Mouse (Mus musculus) 3134 (cell line): ENCODE data around the gene Otud7b.
"Not testable (repeated sequence)": the region's sequence is repeated elsewhere in the genome, so short reads cannot be mapped to it uniquely, and the experiment has no call there.

Experiments
- DNase-seq: peaks from one replicate; pipeline ENCODE4 v3.0.0-alpha.2; 2011; ENCODE audit warnings: low spot score; ENCODE audit not compliant: insufficient read length; ENCODE audit errors: extremely low read depth

Gene Otud7b

DNA sequence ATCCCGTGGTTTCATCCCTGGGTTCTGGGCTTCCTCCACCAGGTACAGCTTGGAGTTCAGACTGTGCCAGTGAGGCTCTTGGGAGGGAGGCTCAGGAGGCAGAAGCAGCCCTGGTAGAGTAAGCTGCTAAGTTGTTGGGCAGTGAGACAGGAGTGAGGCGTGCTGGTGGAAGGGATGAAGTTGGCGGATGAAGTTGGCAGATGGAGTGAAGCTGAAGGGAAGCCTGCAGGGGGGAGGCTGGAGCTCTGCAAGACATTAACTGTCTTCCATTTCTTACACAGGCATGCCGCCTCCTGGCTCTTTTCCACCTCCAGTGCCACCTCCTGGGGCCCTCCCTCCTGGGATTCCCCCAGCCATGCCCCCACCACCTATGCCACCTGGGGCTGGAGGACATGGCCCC, 69.7 kb downstream of the Otud7b start:
- DNase-seq, result not testable (repeated sequence)

DNA sequence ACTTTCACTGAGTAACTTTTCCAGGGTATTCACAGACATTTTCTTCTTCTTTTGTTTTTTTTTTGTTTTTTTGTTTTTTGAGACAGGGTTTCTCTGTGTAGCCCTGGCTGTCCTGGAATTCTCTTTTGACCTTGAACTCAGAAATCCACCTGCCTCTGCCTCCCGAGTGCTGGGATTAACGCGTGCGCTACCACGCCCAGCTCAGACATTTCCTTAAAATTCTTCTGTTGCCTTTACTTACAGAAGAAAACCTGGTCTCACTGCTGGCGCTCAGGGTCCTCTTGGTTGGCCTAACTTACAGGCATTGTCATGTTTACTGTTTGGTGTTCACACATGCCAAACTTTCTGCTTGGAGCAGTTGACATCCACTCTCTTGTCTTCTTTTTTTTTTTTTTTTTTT, 70.9 kb downstream of the Otud7b start:
- no peak for DNase-seq

DNA sequence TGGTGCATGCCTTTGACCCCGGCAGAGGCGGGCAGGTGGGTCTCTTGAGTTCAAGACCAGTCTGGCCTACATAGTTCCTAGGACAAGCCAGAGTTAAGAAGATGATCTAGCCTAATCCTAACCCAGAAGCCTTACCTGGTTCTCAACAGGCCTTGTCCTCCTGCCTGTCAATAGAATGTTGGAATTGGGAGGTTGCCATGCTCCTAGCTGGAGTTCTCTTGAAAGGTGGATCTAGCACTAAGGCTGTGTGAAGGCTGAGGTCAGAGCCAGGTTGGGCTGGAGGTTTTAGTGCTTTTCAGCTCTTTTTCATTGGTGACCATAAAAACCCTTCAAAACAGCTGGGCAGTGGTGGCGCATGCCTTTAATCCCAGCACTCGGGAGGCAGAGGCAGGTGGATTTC, 74.1 kb downstream of the Otud7b start:
- no peak for DNase-seq

DNA sequence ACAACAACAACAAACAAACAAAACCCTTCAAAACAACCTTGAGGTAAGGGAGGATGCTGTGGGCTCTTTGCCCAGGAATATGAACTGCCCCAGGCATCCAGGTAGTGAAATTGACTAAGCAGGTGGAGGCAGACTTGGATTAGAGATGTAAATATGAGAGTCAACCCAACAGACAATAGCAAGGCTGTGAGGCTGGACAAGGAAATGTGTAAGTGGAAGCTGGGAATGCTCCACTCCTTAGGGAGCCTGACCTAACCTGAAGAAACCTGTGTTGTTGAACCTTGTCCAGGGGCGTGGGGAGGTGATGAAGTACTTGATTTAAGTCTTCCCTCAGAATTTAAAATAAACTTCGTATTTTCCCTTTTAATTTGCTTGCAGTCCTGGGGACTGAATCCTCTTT, 74.6 kb downstream of the Otud7b start:
- DNase-seq, result no peak

DNA sequence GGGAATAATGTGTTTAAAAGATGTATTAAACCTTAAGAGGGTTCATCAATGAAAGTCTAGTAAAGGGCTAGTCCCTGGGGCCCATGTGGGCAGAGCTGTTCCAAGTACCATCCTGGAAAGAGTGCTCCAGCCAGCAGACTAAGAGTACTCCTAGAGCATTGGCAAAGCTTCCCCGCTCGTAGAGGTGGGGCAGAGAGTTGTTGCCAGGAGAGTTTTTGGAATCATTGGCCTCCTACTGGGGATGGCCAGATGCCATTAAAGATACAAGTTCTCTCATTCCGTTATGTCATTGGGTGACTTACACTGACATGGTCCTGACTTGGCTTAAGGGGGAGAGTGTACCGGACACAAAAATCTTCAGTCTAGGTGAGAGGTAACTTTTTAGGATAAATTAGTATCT, 75.2 kb downstream of the Otud7b start:
- DNase-seq, result no peak

DNA sequence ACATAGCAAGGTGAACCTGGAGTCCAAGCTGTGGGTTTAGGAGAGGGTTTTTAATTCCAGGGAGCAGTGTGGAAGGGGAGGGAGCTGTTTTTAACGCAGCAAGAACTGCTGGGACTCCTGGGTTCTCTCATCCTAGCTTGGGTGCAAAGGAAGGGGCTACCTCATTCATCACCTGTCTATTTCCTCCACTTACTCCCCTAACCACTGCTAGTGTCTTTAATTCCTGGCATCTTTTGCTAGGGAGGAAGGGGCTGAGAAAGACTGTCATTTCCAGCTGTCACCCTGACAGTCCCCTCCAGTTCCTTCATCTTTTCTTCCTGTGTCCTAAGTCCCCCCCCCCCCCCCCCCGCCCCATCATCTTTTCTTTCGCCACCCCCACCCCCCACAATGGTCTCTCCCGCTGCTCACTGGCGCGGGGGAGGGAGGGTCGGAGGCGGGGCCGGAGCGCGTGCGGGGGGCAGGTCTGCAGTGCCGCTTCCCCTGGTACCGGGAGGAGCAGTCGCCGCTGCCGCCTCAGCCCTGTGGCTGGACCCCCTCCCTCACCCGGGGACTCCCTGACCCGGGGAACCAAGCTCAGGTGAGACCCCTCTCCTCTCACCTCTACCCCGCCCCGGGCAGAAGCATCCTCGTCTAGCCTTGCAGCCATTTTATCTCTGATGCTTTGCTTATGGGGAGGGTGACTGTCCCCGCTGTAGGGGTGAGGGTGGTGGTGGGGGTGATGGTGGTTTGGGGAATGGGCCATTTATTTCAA, 76.6 kb downstream of the Otud7b start, which contains the start of gene Sv2a:
Sv2a (plus strand) TSS at position 425 of the 751 bp plus-strand sequence.
- no peak for DNase-seq

DNA sequence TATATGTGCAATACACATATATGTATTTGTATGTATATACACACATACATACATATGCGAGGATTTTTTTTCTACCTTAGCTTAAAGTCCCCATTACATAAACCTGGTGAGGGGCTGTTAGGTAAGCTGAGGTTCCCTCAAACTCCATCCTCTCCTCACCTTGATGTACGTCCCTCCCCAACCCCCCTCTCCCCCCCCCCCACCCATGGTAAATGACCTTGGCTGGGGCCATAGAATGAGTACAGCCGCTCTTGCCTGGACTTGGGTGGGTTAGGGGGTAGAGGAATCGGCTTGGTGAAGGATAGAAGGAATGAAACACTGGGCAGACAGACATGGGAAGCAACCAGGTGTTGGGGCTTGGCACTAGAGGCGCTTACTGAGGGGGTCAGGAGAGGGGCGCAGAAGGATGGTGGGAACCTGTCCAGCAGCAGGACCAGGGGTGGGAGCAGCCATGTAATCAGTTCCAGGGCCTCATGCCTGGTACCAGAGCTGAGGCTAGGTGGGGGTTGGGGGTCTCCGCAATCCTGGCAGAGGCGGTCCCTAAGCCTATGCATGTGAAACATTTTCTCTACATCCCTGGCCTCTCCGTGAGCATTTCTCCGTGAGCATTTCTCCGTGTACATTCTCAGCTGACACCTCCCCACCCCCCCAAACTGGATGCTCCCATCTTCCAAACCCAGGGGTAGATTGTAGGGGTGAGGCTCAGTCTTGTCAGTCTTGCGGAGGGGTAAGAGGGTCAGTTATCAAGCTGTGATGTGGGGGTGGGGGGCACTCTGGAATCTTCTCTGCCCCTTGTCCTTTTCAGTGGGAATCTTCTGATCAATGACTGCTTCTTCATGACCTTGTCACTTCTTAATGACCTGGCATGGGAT, 77.4 kb downstream of the Otud7b start:
- no peak for DNase-seq

DNA sequence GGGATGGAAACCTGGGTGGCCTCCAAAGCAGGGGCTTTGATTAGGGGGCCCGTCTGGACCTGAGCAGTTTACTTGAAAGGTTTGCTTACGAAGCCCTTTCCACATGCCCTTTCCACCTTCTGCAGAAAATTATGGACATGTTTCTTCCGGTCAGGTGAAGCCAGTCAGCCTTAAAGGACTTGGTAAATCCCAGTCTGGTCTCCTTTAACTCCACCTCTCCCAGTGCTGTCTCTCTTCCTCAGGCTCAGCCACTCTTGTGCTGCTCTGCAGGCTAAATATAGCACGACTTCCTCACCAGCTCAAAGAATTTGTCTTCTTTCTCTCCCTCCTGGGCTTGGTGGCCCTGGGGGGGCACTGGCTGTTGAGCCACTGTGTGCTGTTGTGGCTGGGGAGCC, 78.1 kb downstream of the Otud7b start:
- no peak for DNase-seq

DNA sequence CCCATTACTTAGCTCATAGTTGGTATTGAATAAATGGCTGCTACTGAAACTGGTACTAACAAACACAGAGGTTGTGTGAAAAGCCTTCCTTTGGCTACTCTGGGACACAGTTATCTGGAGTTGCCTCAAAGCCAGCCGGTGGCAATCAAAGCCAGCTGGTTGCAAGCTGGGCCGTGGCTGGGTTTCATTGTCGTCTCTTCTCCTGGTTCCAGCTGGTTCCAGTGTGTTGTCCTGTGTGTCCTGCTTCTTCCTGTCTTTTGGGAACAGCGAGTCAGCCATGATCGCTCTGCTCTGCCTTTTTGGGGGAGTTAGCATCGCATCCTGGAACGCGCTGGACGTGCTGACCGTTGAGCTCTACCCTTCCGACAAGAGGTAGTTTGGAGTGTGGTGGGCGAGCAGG, 88.7 kb downstream of the Otud7b start:
- no peak for DNase-seq

DNA sequence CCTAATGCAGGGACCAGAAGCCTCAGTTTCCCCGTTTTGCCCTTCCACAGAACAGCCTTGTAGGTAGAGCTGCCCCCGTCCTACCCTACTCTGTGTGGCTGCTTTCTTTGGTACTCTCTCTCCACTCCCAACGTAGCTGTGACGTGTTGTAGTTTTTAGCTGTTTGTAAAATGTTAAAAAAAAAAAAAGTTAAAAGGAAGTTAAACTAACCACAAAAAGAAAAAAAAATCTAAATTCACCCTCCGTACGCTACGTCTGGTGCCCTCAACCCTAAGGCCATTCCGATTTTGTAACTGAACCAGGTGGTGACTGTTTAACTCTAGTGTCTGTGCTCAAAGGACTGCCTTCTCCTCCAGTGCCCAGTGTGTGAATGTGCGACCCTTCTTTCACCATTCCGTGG, 90.6 kb downstream of the Otud7b start:
- no peak for DNase-seq

DNA sequence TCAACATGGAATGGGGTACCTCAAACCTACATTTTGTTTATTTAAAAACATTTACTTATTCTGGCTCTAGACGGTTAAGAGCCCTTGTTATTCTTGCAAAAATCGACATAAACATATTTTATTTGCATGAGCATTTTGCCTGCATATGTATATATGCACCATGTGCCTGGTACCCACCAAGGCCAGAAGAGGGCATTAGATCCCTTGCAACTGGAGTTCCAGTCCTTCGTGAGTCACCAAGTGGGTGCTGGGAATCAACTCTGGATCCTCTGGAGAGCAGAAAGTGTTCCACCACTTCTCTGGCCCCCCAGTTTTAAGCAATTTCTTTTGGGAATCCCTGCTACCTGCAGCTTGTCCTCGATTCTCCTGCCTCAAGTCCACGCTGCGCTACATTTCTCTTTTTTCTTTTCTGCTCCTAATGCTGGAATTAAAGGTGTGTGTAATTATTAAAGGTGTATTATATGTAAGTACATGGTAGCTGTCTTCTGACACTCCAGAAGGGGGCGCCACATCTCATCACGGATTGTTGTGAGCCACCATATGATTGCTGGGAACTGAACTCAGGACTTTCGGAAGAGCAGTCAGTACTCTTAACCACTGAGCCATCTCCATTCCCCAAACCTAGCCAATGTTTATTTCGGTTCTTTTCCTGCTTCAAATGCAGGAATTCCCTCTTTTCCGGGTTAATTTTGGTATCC, 91.4 kb downstream of the Otud7b start:
- DNase-seq, result no peak

DNA sequence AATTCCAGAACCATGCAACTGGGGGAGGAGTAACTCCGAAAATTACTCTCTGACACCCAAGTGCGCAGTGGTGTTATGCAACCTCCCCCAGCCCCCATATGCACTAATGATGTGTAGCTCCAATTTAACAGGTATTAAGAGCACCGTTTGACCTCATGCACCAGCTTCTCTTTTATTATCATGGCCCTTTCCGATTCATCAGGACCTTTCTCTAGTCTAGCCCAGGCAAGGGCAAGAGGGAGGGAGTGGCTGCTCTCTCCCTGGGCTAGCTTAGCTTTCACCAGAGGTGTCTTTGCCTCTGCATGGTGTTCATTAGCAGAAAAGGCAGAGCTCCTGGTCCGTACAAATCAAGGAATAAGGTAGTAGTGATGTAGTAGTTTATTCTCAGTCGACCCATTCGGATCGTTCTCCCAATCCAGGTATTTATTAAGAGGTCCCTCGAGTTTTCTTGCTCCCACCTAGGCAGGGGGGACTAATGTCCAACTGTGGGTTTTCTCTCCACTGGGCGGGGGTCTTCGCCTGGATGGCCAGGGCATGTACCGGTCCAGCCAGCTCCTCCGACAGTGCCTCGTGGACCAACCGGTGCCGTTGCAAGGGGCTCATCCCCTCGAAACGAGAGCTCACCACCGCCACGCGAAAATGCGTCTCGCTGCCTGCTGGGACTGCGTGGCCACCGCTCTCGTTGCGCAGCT, 92.3 kb downstream of the Otud7b start:
- no peak for DNase-seq

DNA sequence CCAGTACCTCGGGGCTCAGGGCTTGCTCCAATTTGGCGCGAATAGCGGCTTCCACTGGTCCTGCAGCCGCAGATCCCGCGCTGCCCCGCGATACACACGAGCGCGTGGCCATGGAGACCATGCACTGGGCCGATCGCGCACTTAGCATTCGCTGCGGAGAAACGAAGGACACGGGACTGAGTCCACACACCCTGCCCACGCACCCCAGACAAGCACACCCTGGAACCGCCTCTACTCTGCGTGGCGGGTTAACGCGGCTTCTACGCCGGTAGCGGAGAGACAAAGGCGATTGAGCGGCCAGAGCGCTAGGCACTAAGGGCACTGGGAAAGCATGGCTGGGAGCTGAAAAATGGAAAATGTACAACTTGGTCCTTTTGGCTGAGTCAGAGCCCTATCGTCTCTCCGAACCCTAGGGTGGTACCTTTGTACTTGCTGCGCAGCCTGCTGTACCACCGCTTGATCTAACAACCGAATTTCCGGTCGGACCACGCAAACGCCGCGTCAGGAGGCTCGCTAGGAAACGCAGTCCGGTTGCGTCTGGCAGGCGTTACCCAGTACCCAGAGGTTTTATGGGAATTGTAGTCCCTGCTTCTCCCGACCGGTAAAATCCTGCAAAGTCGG, 92.9 kb downstream of the Otud7b start:
- DNase-seq, result peak; percentile 75

DNA sequence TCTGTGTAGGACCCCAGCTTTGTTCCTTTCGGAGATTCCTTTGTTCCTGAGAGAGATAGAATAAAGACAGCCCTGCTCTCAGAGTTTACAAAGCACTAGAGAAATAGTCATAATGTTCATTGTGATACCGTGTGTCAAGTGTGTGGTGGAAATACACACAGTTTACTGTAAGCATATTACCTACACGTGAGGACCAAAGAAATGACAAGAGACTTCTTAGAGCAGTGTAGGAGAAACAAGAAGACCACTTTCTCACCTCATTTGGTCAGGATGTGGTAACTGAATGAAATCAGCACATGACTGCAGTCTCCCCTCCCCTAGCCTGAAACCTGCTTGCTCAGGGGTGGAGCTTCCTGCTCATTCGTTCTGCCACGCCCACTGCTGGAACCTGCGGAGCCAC, 93.9 kb downstream of the Otud7b start:
- DNase-seq, result no peak

DNA sequence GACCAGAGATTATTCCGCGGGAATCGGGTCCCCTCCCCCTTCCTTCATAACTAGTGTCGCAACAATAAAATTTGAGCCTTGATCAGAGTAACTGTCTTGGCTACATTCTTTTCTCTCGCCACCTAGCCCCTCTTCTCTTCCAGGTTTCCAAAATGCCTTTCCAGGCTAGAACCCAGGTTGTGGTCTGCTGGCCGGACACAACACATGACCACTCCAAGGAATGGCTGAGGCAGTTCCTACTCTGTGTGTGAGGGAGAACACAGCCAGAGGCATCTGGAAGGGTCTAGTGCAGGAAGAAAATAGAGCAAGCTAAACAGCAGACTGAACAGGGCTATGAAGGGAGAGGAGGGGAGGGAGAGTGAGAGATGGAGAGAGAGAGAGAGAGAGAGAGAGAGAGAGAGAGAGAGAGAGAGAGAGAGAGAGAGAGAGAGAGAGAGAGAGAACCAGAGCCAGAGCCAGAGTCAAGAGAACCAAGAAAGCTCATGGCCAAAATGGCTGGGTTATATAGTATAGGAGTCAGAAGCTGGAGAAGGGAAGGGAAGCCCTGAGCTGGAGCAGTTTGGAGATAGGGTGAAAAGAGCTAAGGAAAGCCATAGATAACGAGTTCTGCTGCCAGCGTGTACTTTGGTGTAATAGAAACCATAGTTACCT, 94.4 kb downstream of the Otud7b start:
- DNase-seq, result not testable (repeated sequence)

DNA sequence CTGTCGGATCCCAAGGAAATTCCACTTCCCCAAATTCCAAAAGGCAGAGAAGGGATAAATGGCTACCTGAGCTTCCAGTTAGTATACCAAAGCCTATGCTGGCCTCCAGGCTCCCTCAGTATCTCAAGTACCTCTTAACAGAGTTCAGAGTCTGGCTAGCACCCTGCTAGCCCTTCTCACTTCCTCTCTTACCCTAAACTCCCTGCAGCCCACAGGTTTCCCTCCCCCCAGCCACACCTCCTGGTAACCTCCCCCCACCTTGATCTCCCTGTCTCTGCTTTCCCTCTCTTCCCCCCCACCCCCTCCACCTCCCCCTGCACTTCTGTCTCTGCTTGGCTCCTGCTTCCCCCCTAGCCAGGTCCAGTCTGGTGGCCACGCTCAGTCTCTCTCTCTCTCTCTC, 95.4 kb downstream of the Otud7b start:
- no peak for DNase-seq

DNA sequence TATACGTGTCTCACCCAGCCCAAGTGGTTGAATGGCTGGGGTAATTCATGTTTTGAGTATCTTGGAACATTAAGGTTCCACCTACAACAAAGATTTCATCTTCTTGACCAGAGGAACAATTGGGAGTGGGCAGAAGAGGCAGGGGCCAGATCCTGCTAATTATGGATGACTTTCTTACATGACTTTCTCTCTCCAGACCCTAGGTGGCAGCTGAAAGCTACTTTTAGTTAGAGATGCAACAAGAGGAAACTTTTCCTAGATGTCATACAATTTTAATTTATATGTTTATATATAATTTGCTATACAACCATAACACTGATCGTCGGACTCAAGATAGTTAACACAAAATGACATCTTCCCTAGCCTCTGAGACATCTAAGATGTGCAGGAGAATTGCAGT, 103.5 kb downstream of the Otud7b start:
- no peak for DNase-seq

DNA sequence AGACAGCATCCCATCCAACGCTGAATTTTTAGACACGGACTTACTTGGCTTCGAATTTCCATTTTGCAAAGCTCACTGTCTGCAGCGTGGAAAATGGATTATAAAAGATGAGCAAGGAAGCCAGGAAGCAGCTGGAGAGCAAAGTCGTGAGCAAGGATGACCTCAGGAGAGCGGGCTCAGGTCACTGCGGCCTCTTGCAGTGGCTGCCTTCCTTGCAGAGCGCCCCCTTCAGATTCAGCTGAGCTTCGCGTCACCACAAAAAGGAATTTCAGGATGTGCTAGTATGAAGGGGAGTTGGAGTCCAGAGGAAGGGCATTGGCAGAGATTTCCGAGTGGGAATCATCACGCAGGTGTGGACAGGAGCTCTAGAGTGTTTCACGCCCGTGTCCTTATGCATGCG, 104.9 kb downstream of the Otud7b start:
- no peak for DNase-seq
